In genomic region chr11:55039591-55039990, GRCm38 (mm10) we compare ENCODE assay signal across 8 mouse cellular contexts. TPM values are rescaled to one million over a fixed set of nuclear protein-coding genes. Genes with fewer than 3 reads are reported as not detected.
DNase-seq lines count a peak whose midpoint lies in the region; ATAC-seq lines count a peak whose summit lies in the region.

No protein-coding gene starts in this region.

- no peak overlapping the region for H3K4me2 ChIP-seq in kidney, embryonic 15.5 days
- H3K4me2 ChIP-seq in liver, embryonic 16.5 days (ENCODE audit: low read depth, low read length): no peak overlapping the region

- no peaks in the 10 kb centered on the region for H3K4me1 ChIP-seq in kidney, embryonic 15.5 days
- no peaks in the 10 kb centered on the region for H3K4me1 ChIP-seq in liver, embryonic 16.5 days (ENCODE audit: control insufficient read depth, low read depth, low read length)

- H3K27ac ChIP-seq in kidney, embryonic 15.5 days: no peak overlapping the region
- no peak overlapping the region for H3K27ac ChIP-seq in liver, embryonic 16.5 days (ENCODE audit: low read length)

- DNase-seq in 3134 (ENCODE audit: extremely low read depth, insufficient read length, low spot score) (peak; percentile 53), WW6 (ENCODE audit: low read depth, low spot score) (peak; percentile 71)
- peak; percentile 85 for DNase-seq in embryo, embryonic 10.5 days (ENCODE audit: low spot score)
- peak; percentile 61 to 76 for DNase-seq in gastrocnemius, postnatal 4 days (ENCODE audit: low spot score in 2 of 2)
- peak; percentile 63 to 65 for DNase-seq in thymus, adult 18-20 months

- peak; percentile 60; the same call in 1 of the 2 replicates for ATAC-seq in kidney, embryonic 15.5 days (replicated peaks; ENCODE audit: low FRiP score)
- peak; percentile 32; the same call in 1 of the 2 replicates for ATAC-seq in liver, embryonic 16.5 days (ENCODE audit: low read depth)
- ATAC-seq in neutrophil, adult 5-6 weeks (ENCODE audit: extremely low read depth, insufficient number of reproducible peaks, low FRiP score, poor library complexity, severe bottlenecking): peak; percentile 88

- no peaks in the 10 kb centered on the region for H3K9me3 ChIP-seq in kidney, embryonic 15.5 days (replicated peaks)
- H3K9me3 ChIP-seq in liver, embryonic 16.5 days (replicated peaks; ENCODE audit: control insufficient read depth, low read length): no peaks in the 10 kb centered on the region

- H3K27me3 ChIP-seq in kidney, embryonic 15.5 days: no peaks in the 10 kb centered on the region
- H3K27me3 ChIP-seq in liver, embryonic 16.5 days (ENCODE audit: control insufficient read depth, insufficient read depth, low read depth, low read length): no peaks in the 10 kb centered on the region

- H3K9ac ChIP-seq in kidney, embryonic 15.5 days: no peak overlapping the region
- H3K9ac ChIP-seq in liver, embryonic 16.5 days (ENCODE audit: low read depth, low read length): no peak overlapping the region

- H3K4me3 ChIP-seq in kidney, embryonic 15.5 days (replicated peaks): no peak overlapping the region
- H3K4me3 ChIP-seq in liver, embryonic 16.5 days (ENCODE audit: low read depth, low read length): no peak overlapping the region

- 4% methylated on average over 9 of the region's 9 CpGs for WGBS in kidney, embryonic 15.5 days
- 3% methylated on average over 9 of the region's 9 CpGs for WGBS in liver, embryonic 16.5 days (ENCODE audit: insufficient replicate concordance)

- H3K36me3 ChIP-seq in kidney, embryonic 15.5 days: no peaks in the 10 kb centered on the region
- no peaks in the 10 kb centered on the region for H3K36me3 ChIP-seq in liver, embryonic 16.5 days (ENCODE audit: control insufficient read depth, insufficient read depth)

RNA-seq across cellular contexts. Expression of gene Anxa6, which starts 6.3 kb away (rescaled TPM):
- total RNA-seq in gastrocnemius, postnatal 4 days (2021): 100 to 1,000 TPM; 466 to 474 TPM
- polyA plus RNA-seq in kidney, embryonic 15.5 days (2015; fragmentation: Nextera tagmentation; extraction: Ambion mirVana): 201 and 233 TPM in 2 replicates
- polyA plus RNA-seq in liver, embryonic 16.5 days (2015; fragmentation: Nextera tagmentation; extraction: Ambion mirVana): 56.9 and 66.1 TPM in 2 replicates
- total RNA-seq in neutrophil, adult 5-6 weeks (2017): 177 and 181 TPM in 2 replicates

RNA-seq across cellular contexts. Expression of gene Ccdc69, which starts 38.3 kb away (rescaled TPM):
- total RNA-seq in gastrocnemius, postnatal 4 days (2021): 10 to 100 TPM; 13.2 to 17.9 TPM
- polyA plus RNA-seq in kidney, embryonic 15.5 days (2015; fragmentation: Nextera tagmentation; extraction: Ambion mirVana): 3.2 and 3.3 TPM in 2 replicates
- polyA plus RNA-seq in liver, embryonic 16.5 days (2015; fragmentation: Nextera tagmentation; extraction: Ambion mirVana): 1.3 TPM in 2 replicates
- total RNA-seq in neutrophil, adult 5-6 weeks (2017): 30.4 and 33.2 TPM in 2 replicates

RNA-seq across cellular contexts. Expression of gene Gm2a, which starts 58.3 kb away (rescaled TPM):
- 10 to 100 TPM; 15.4 to 15.8 TPM for total RNA-seq in gastrocnemius, postnatal 4 days (2021)
- polyA plus RNA-seq in kidney, embryonic 15.5 days (2015; fragmentation: Nextera tagmentation; extraction: Ambion mirVana): 32.7 and 32.9 TPM in 2 replicates
- polyA plus RNA-seq in liver, embryonic 16.5 days (2015; fragmentation: Nextera tagmentation; extraction: Ambion mirVana): 27.4 and 32.6 TPM in 2 replicates
- 154 and 160 TPM in 2 replicates for total RNA-seq in neutrophil, adult 5-6 weeks (2017)

Comparison
In these comparisons a context has a peak if more than half of its experiments do, and no peak if none do; other contexts are left out.
1. ATAC-seq: peak in every context shown above with its lines; median percentile 88 in neutrophil, adult 5-6 weeks; 60 in kidney, embryonic 15.5 days; 32 in liver, embryonic 16.5 days.